Mouse (Mus musculus): Measurements from ENCODE around the gene Csrnp3.

The Csrnp3 gene

GRCm38 (mm10) chr2:65870919-65871582, 25.5 kb downstream of the Csrnp3 start:
- no peak for DNase-seq

GRCm38 (mm10) chr2:65891590-65891989, 46.0 kb downstream of the Csrnp3 start:
- no peak for DNase-seq

- no peak for DNase-seq
Observed at GRCm38 (mm10) chr2:65893241-65893640, 47.7 kb downstream of the Csrnp3 start.

- DNase-seq = no peak
Observed at GRCm38 (mm10) chr2:65894299-65894698, 48.7 kb downstream of the Csrnp3 start.

- no peak for DNase-seq
Observed at GRCm38 (mm10) chr2:65896542-65896941, 51.0 kb downstream of the Csrnp3 start.

GRCm38 (mm10) chr2:65897084-65897483, 51.5 kb downstream of the Csrnp3 start:
- no peak for DNase-seq

GRCm38 (mm10) chr2:65899478-65899877, 53.9 kb downstream of the Csrnp3 start:
- no peak for DNase-seq

- DNase-seq = no peak
Observed at GRCm38 (mm10) chr2:65908526-65908925, 63.0 kb downstream of the Csrnp3 start.

- no peak for DNase-seq
Observed at GRCm38 (mm10) chr2:65909724-65910521, 64.4 kb downstream of the Csrnp3 start.

GRCm38 (mm10) chr2:65915994-65916393, 70.4 kb downstream of the Csrnp3 start:
- DNase-seq = no peak

GRCm38 (mm10) chr2:65920651-65921412, 75.3 kb downstream of the Csrnp3 start:
- no peak for DNase-seq

- DNase-seq = no peak
Observed at GRCm38 (mm10) chr2:65925363-65925941, 79.9 kb downstream of the Csrnp3 start.

- no peak for DNase-seq
Observed at GRCm38 (mm10) chr2:65926935-65927708, 81.6 kb downstream of the Csrnp3 start.

- DNase-seq = no peak
Observed at GRCm38 (mm10) chr2:65929286-65929685, 83.7 kb downstream of the Csrnp3 start.

- DNase-seq = no peak
Observed at GRCm38 (mm10) chr2:65929927-65930326, 84.4 kb downstream of the Csrnp3 start.

GRCm38 (mm10) chr2:65931313-65931712, 85.7 kb downstream of the Csrnp3 start:
- no peak for DNase-seq

GRCm38 (mm10) chr2:65931841-65932311, 86.3 kb downstream of the Csrnp3 start:
- DNase-seq = no peak

GRCm38 (mm10) chr2:65934099-65934498, 88.5 kb downstream of the Csrnp3 start:
- DNase-seq = no peak

GRCm38 (mm10) chr2:65938900-65939299, 93.3 kb downstream of the Csrnp3 start:
- DNase-seq = no peak

- no peak for DNase-seq
Observed at GRCm38 (mm10) chr2:65940351-65940750, 94.8 kb downstream of the Csrnp3 start.

GRCm38 (mm10) chr2:65942346-65942745, 96.8 kb downstream of the Csrnp3 start:
- DNase-seq = no peak

- no peak for DNase-seq
Observed at GRCm38 (mm10) chr2:65948808-65949207, 103.2 kb downstream of the Csrnp3 start.

All from heart, adult 11 months (tissue).